Mouse (Mus musculus): ENCODE measurements around the gene Zcchc18. TPM values are rescaled to one million over a fixed set of nuclear protein-coding genes. Genes with fewer than 3 reads are reported as not detected.
"Not testable (repeated sequence)": the region's sequence is repeated elsewhere in the genome, so short reads cannot be mapped to it uniquely, and the experiment has no call there.

The Zcchc18 gene
- polyA plus RNA-seq (2012; rRNA removed) (0.04 and 0.13 TPM in 2 replicates), polyA plus RNA-seq (2014; fragmentation: Nextera tagmentation; extraction: Ambion mirVana) (0.13 and 0.14 TPM in 2 replicates)

GRCm38 (mm10) chrX:136992978-136993547 lies at the start of gene Zcchc18:
Gene Zcchc18, plus strand, starts transcription at chrX:136993155.
- Histone ChIP-seq H3K4me2 (ENCODE audit: low read depth) (peak within 1 kb of the TSS; percentile 24), H3K27me3 (ENCODE audit: control insufficient read depth, insufficient read depth, low read length) (peaks cover 12% of the 10 kb centered on the region), H3K4me1 (replicated peaks; ENCODE audit: control insufficient read depth in 2 of 2, insufficient read depth in 2 of 2, low read length in 1 of 2) (no peaks in the 10 kb centered on the region), H3K36me3 (replicated peaks; ENCODE audit: control insufficient read depth, insufficient read depth, low read depth) (no peaks in the 10 kb centered on the region), H3K9me3 (ENCODE audit: control insufficient read depth, low read length) (no peaks in the 10 kb centered on the region), H3K27ac (no peak within 1 kb of the TSS), H3K4me3 (ENCODE audit: insufficient read depth in 1 of 2, low read depth in 2 of 2, low read length in 2 of 2) (peak within 1 kb of the TSS in 1 of 2 experiments; percentile 4; a peak in 1 of 4 replicates), H3K9ac (replicated peaks) (no peak within 1 kb of the TSS)
- ATAC-seq (ENCODE audit: insufficient read depth) (no peak), DNase-seq (ENCODE audit: low read depth in 3 of 3, low spot score in 3 of 3) (no peak)
- WGBS (ENCODE audit: insufficient replicate concordance) = 9% methylated on average over 26 of the region's 26 CpGs
- TF ChIP-seq EP300 (IDR thresholded peaks at IDR 0.05; ENCODE audit: low read depth) = no peak
- no peak for TF ChIP-seq CTCF (IDR thresholded peaks at IDR 0.05; ENCODE audit: low read depth)

GRCm38 (mm10) chrX:136957583-136958279 lies 35.2 kb upstream of the Zcchc18 start:
- H3K4me2 ChIP-seq (ENCODE audit: low read depth); DNase-seq (ENCODE audit: low read depth in 3 of 3, low spot score in 3 of 3); H3K27ac ChIP-seq; H3K9ac ChIP-seq (replicated peaks); H3K4me1 ChIP-seq (replicated peaks; ENCODE audit: control insufficient read depth in 2 of 2, insufficient read depth in 2 of 2, low read length in 1 of 2); H3K27me3 ChIP-seq (ENCODE audit: control insufficient read depth, insufficient read depth, low read length); H3K9me3 ChIP-seq (ENCODE audit: control insufficient read depth, low read length); H3K36me3 ChIP-seq (replicated peaks; ENCODE audit: control insufficient read depth, insufficient read depth, low read depth): not testable (repeated sequence)
- peak overlapping the region in 1 of 2 experiments; percentile 33; a peak in 1 of 4 replicates for H3K4me3 ChIP-seq (ENCODE audit: insufficient read depth in 1 of 2, low read depth in 2 of 2, low read length in 2 of 2)
- WGBS (ENCODE audit: insufficient replicate concordance) = 19% methylated on average over 13 of the region's 13 CpGs
- ATAC-seq (ENCODE audit: insufficient read depth) = peak; percentile 59; the same call in 1 of the 2 replicates

GRCm38 (mm10) chrX:136958300-136958699 lies 34.7 kb upstream of the Zcchc18 start:
- H3K27me3 ChIP-seq (ENCODE audit: control insufficient read depth, insufficient read depth, low read length); H3K27ac ChIP-seq; H3K9me3 ChIP-seq (ENCODE audit: control insufficient read depth, low read length); DNase-seq (ENCODE audit: low read depth in 3 of 3, low spot score in 3 of 3); H3K4me3 ChIP-seq (ENCODE audit: insufficient read depth in 1 of 2, low read depth in 2 of 2, low read length in 2 of 2); H3K36me3 ChIP-seq (replicated peaks; ENCODE audit: control insufficient read depth, insufficient read depth, low read depth); H3K9ac ChIP-seq (replicated peaks); H3K4me2 ChIP-seq (ENCODE audit: low read depth); ATAC-seq (ENCODE audit: insufficient read depth); H3K4me1 ChIP-seq (replicated peaks; ENCODE audit: control insufficient read depth in 2 of 2, insufficient read depth in 2 of 2, low read length in 1 of 2): not testable (repeated sequence)
- 51% methylated on average over 5 of the region's 5 CpGs for WGBS (ENCODE audit: insufficient replicate concordance)

GRCm38 (mm10) chrX:136959688-136960087 lies 33.3 kb upstream of the Zcchc18 start:
- H3K27me3 ChIP-seq (ENCODE audit: control insufficient read depth, insufficient read depth, low read length) = no peaks in the 10 kb centered on the region
- no peak overlapping the region for H3K4me2 ChIP-seq (ENCODE audit: low read depth)
- H3K4me3 ChIP-seq (ENCODE audit: insufficient read depth in 1 of 2, low read depth in 2 of 2, low read length in 2 of 2) = no peak overlapping the region
- 21% methylated on average over 2 of the region's 2 CpGs for WGBS (ENCODE audit: insufficient replicate concordance)
- no peaks in the 10 kb centered on the region for H3K4me1 ChIP-seq (replicated peaks; ENCODE audit: control insufficient read depth in 2 of 2, insufficient read depth in 2 of 2, low read length in 1 of 2)
- no peak overlapping the region for H3K27ac ChIP-seq
- H3K9me3 ChIP-seq (ENCODE audit: control insufficient read depth, low read length) = no peaks in the 10 kb centered on the region
- no peak for DNase-seq (ENCODE audit: low read depth in 3 of 3, low spot score in 3 of 3)
- no peaks in the 10 kb centered on the region for H3K36me3 ChIP-seq (replicated peaks; ENCODE audit: control insufficient read depth, insufficient read depth, low read depth)
- ATAC-seq (ENCODE audit: insufficient read depth) = no peak
- H3K9ac ChIP-seq (replicated peaks) = no peak overlapping the region
- TF ChIP-seq EP300 (IDR thresholded peaks at IDR 0.05; ENCODE audit: low read depth) = no peak
- peak; percentile 26; the same call in 1 of the 2 replicates for TF ChIP-seq CTCF (IDR thresholded peaks at IDR 0.05; ENCODE audit: low read depth)

- 70% methylated on average over 6 of the region's 6 CpGs for WGBS (ENCODE audit: insufficient replicate concordance)
- Histone ChIP-seq H3K4me2 (ENCODE audit: low read depth) (peak within 1 kb of the TSS; percentile 16), H3K4me3 (ENCODE audit: insufficient read depth in 1 of 2, low read depth in 2 of 2, low read length in 2 of 2) (peak within 1 kb of the TSS in 1 of 2 experiments; percentile 25; a peak in 1 of 4 replicates)
- not testable (repeated sequence) for H3K4me1 ChIP-seq (replicated peaks; ENCODE audit: control insufficient read depth in 2 of 2, insufficient read depth in 2 of 2, low read length in 1 of 2); H3K27me3 ChIP-seq (ENCODE audit: control insufficient read depth, insufficient read depth, low read length); DNase-seq (ENCODE audit: low read depth in 3 of 3, low spot score in 3 of 3); H3K36me3 ChIP-seq (replicated peaks; ENCODE audit: control insufficient read depth, insufficient read depth, low read depth); H3K27ac ChIP-seq; H3K9me3 ChIP-seq (ENCODE audit: control insufficient read depth, low read length); ATAC-seq (ENCODE audit: insufficient read depth); H3K9ac ChIP-seq (replicated peaks)
Observed at GRCm38 (mm10) chrX:136975397-136975796, 17.6 kb upstream of the Zcchc18 start, which contains the start of gene Tmsb15b2. Gene Tmsb15b2, minus strand, starts transcription at chrX:136975497.
